Mouse (Mus musculus) limb, embryonic 14.5 days (tissue): ENCODE measurements around the gene Zbtb20. TPM values are rescaled to one million over a fixed set of nuclear protein-coding genes. Genes with fewer than 3 reads are reported as not detected.

Experiments used
- ATAC-seq: fragments of 200-750 bp; cut with Nextera tagmentation; 2 replicates; pipeline ENCODE4 v1.8.0; 2017; ENCODE audit warnings: low read depth, moderate number of reproducible peaks, moderate TSS enrichment; ENCODE audit not compliant: low FRiP score
- DNase-seq: peaks from one replicate; pipeline ENCODE4 v3.0.0-alpha.2; 2015; ENCODE audit warnings: low spot score
- H3K27ac ChIP-seq: fragments of 300-500 bp; sonication (generic); replicated peaks from 2 replicates; pipeline ENCODE4 v1.5.1; 2014; ENCODE audit warnings: low read depth, mild to moderate bottlenecking, low read length, moderate library complexity, mixed read lengths
- H3K27me3 ChIP-seq: fragments of 300-500 bp; sonication (generic); 2 replicates; pipeline ENCODE4 v1.6.1; 2014; ENCODE audit warnings: low read length, mixed read lengths; ENCODE audit not compliant: control insufficient read depth, insufficient read depth
- H3K36me3 ChIP-seq: fragments of 300-500 bp; sonication (generic); 2 replicates; pipeline ENCODE4 v1.6.1; 2014; ENCODE audit warnings: mild to moderate bottlenecking, low read length, moderate library complexity, mixed read lengths; ENCODE audit not compliant: control insufficient read depth, insufficient read depth
- H3K4me1 ChIP-seq: fragments of 300-500 bp; sonication (generic); 2 replicates; pipeline ENCODE4 v1.6.1; 2014; ENCODE audit warnings: antibody characterized with exemption, low read length, mixed read lengths; ENCODE audit not compliant: control insufficient read depth, insufficient read depth
- H3K4me2 ChIP-seq: fragments of 300-500 bp; sonication (generic); replicated peaks from 2 replicates; pipeline ENCODE4 v1.6.1; 2014; ENCODE audit warnings: low read depth, mild to moderate bottlenecking, low read length, moderate library complexity; ENCODE audit not compliant: severe bottlenecking
- H3K4me3 ChIP-seq: fragments of 300-500 bp; sonication (generic); replicated peaks from 2 replicates; pipeline ENCODE4 v1.5.1; 2014; ENCODE audit warnings: low read length
- H3K9ac ChIP-seq: fragments of 300-500 bp; sonication (generic); 2 replicates; pipeline ENCODE4 v1.6.1; 2014; ENCODE audit warnings: mild to moderate bottlenecking, low read depth, low read length, moderate library complexity; ENCODE audit not compliant: severe bottlenecking
- H3K9me3 ChIP-seq: fragments of 300-500 bp; sonication (generic); 2 replicates; pipeline ENCODE4 v1.6.1; 2016; ENCODE audit warnings: low read length; ENCODE audit not compliant: control insufficient read depth
- POLR2A ChIP-seq: fragments of 200-500 bp; IDR thresholded peaks from 2 replicates; pipeline ENCODE4 v1.8.0; 2012; ENCODE audit warnings: inconsistent platforms, mild to moderate bottlenecking, moderate library complexity, borderline replicate concordance; ENCODE audit not compliant: insufficient read depth, insufficient read length; ENCODE audit errors: extremely low read depth
- WGBS: fragments of 180-500 bp; shearing (Covaris S2); extraction: QIAGEN DNeasy Blood & Tissue Kit; methylation state at CpG from one replicate; pipeline ENCODE4 v1.1.7; 2014; 5-methylcytosine and 5-hydroxymethylcytosine counted together
- polyA plus RNA-seq, 2 experiments: library from polyadenylated mRNA; depleted of rRNA in 1 of 2; stranded (reverse) in 1 of 2; unstranded in 1 of 2; fragments of >200 nt; fragmentation: Nextera tagmentation in 1 of 2; extraction: Ambion mirVana in 1 of 2; gene quantifications; 2 replicates each; pipeline versions ENCODE4 v1.2.1 to v1.2.3; 2012 to 2014

The Zbtb20 gene
- polyA plus RNA-seq, 2 experiments, result 2.5 to 17.6 TPM

DNA sequence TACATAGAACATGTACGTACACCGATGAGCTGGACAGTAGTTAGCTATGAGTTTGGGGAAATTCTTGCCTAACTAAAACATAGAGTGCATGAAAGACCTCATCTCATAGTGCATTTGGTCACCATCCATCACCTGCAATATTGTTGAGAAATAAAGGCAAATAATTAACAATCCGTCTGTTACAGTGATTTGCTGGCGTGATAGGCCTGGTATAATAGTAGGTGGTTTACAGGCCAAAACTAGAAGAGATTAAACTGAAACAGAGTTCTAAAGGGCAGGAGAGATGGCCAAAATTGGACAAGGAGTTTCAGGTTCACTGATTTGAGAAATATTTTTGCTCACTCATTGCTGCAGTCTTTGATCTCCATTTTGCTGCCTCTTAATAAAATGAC lies 460.1 kb downstream of the Zbtb20 start:
- no peaks in the 10 kb centered on the region for H3K27me3 ChIP-seq
- no peak overlapping the region for H3K9ac ChIP-seq
- H3K4me1 ChIP-seq, result peaks cover 14% of the 10 kb centered on the region; the same call in 1 of the 2 replicates
- H3K4me3 ChIP-seq, result no peak overlapping the region
- ATAC-seq (no peak), DNase-seq (no peak)
- 89% methylated on average over 4 of the region's 4 CpGs for WGBS
- TF ChIP-seq POLR2A, result no peak
- H3K27ac ChIP-seq, result no peak overlapping the region
- H3K9me3 ChIP-seq, result no peaks in the 10 kb centered on the region
- no peaks in the 10 kb centered on the region for H3K36me3 ChIP-seq
- H3K4me2 ChIP-seq, result no peak overlapping the region

DNA sequence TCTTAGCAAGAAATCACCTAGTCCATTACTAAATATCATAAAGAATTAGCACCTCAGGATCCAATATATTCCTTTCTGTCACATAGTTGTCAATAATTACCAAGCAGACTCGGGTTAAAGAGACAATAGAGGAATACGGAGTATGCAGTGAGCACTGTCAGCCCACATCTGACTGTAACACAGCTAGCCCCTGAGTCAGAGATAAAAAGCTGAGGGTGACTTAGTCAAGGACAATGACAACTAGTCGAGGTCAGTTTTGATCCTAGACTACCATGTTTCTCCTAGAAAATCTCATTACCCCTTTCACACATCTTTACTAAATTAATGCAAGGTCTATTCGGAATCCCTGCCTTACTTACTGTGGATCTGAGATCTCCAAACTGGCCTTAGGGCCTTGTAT lies 465.0 kb downstream of the Zbtb20 start:
- ATAC-seq, result no peak
- no peak overlapping the region for H3K27ac ChIP-seq
- H3K4me2 ChIP-seq, result no peak overlapping the region
- H3K36me3 ChIP-seq, result no peaks in the 10 kb centered on the region
- no peak for DNase-seq
- H3K4me1 ChIP-seq, result no peaks in the 10 kb centered on the region
- 82% methylated on average over 4 of the region's 4 CpGs for WGBS
- no peaks in the 10 kb centered on the region for H3K9me3 ChIP-seq
- no peak for TF ChIP-seq POLR2A
- H3K27me3 ChIP-seq, result no peaks in the 10 kb centered on the region
- H3K4me3 ChIP-seq, result no peak overlapping the region
- no peak overlapping the region for H3K9ac ChIP-seq

DNA sequence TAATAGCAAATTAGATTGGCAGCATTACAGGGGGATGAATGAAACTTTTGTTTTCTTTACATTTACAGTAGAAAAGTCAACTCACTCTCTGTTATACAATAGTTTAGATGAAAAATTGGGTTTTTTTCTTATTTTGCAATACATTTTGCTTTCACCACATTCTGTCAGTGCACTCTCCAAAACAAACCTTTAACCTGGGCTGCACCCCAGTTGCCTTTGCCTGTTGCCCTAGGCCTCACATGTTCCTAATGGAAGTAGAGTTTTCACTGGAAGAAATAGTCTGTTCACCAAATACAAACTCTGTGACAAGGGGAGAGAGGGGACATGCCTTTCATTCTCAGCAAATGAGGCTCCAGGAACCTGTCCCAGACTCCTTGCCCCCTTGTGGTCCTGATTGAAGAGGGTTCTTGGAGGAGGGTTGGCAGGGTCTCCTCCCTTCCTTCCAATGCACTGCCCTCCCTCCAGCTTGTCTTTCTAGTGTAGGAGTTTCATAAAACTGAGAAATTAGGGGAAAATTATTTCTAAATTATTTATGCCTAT lies 466.3 kb downstream of the Zbtb20 start:
- no peaks in the 10 kb centered on the region for H3K4me1 ChIP-seq
- TF ChIP-seq POLR2A, result no peak
- no peak for DNase-seq

DNA sequence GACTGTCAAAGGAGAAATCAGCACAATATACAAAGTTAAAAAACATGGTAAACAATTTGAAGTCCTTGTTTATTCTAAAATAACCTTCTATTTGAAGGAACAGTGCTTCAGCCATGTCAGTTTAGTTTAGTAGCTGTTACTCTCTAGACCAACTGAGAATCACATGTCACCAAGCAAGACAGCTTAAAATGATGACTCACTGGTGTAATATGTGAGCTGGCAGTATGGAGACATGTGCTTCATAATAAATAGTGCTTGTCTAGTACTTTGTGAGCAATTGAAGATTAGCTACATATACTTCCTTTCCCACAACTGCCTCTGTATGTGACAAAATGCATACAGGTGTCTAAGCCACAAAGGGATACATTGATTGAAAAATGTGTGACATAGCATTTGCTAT lies 470.4 kb downstream of the Zbtb20 start:
- no peak overlapping the region for H3K4me3 ChIP-seq
- ATAC-seq (no peak), DNase-seq (no peak)
- no peak overlapping the region for H3K27ac ChIP-seq
- H3K9me3 ChIP-seq, result no peaks in the 10 kb centered on the region
- no peak for TF ChIP-seq POLR2A
- H3K4me1 ChIP-seq, result no peaks in the 10 kb centered on the region
- no peaks in the 10 kb centered on the region for H3K36me3 ChIP-seq
- H3K9ac ChIP-seq, result no peak overlapping the region
- H3K27me3 ChIP-seq, result no peaks in the 10 kb centered on the region
- no peak overlapping the region for H3K4me2 ChIP-seq

More for the DNA sequence above, 466.3 kb downstream of the Zbtb20 start:
- Histone ChIP-seq H3K4me3 (no peak overlapping the region), H3K27me3 (no peaks in the 10 kb centered on the region), H3K9me3 (no peaks in the 10 kb centered on the region), H3K36me3 (no peaks in the 10 kb centered on the region), H3K9ac (no peak overlapping the region), H3K4me2 (no peak overlapping the region), H3K27ac (no peak overlapping the region)
- ATAC-seq, result no peak

DNA sequence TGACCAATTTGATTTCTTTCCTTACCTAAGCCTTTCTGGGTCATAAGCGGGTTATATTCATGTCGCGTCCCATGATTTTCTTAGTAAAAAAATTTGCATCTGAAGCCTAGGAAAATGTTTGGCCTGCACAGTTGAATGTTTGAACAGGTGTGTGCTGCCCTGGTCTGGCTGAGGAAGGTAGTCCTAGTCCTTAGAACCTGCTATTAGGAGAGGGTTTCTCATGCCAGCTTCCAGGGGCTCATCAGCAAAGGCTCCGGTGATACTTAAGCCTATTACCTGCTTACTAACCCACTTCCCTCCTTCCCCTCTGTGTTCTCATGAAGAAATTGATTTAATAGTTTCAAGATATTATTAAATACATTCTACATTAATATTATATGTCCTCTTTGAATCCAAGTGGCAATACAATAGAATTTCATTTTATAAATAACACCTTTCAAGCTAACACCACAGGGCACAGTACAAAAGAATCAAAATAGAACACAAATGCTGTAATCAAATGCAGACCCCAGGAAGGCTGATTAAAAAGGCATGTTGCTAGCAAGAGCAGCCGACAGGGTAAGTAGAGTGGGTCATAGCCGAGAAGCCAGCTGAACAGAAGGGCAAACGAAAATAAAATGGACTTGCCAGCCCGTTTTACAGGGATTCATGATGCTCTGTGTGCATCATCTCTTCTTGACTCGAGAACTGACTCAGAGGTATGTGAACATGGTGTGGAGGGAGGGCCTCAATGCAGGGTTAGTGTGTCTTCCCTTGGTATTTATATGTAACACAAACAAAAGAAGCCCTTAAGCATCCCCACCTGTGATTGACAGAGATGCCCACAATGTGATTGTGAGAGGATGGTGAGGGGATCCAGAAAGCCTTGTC lies 480.3 kb downstream of the Zbtb20 start:
- Histone ChIP-seq H3K4me1 (no peaks in the 10 kb centered on the region), H3K9me3 (no peaks in the 10 kb centered on the region), H3K27ac (no peak overlapping the region), H3K36me3 (no peaks in the 10 kb centered on the region), H3K9ac (no peak overlapping the region), H3K4me3 (no peak overlapping the region), H3K27me3 (no peaks in the 10 kb centered on the region), H3K4me2 (no peak overlapping the region)
- no peak for ATAC-seq
- no peak for TF ChIP-seq POLR2A
- WGBS, result 41% methylated on average over 9 of the region's 9 CpGs
- DNase-seq, result no peak
